Mouse (Mus musculus): ENCODE results near the gene Zswim3. TPM values are rescaled to one million over a fixed set of nuclear protein-coding genes. Genes with fewer than 3 reads are reported as not detected.

Gene Zswim3
- total RNA-seq, 1 experiment: 7.0 TPM

- TF ChIP-seq ZNF384 (IDR thresholded peaks at IDR 0.05; ENCODE audit: low read depth, low read length): no peak
- no peak for TF ChIP-seq ZC3H11A (IDR thresholded peaks at IDR 0.05; ENCODE audit: borderline replicate concordance, low read depth, low read length)
- no peak for TF ChIP-seq MAFK (IDR thresholded peaks at IDR 0.05; ENCODE audit: insufficient read depth, low read depth, low read length)
- no peak for TF ChIP-seq CHD2 (IDR thresholded peaks at IDR 0.05; ENCODE audit: low read depth, low read length)
- TF ChIP-seq HCFC1 (IDR thresholded peaks at IDR 0.05; ENCODE audit: borderline replicate concordance, insufficient read depth, low read length): no peak
- Histone ChIP-seq H3K4me1 (ENCODE audit: control insufficient read depth in 2 of 2, insufficient read depth in 2 of 2, low read length in 2 of 2, poor library complexity in 1 of 2) (peaks cover 6 to 29% of the 10 kb centered on the region in 2 experiments; a peak in 3 of 4 replicates), H3K4me3 (ENCODE audit: insufficient read depth in 1 of 2, low read depth in 1 of 2, low read length in 2 of 2, poor library complexity in 1 of 2, severe bottlenecking in 1 of 2) (no peak overlapping the region), H3K36me3 (ENCODE audit: control insufficient read depth, insufficient read depth, low read length, poor library complexity, severe bottlenecking) (peaks cover 39% of the 10 kb centered on the region), H3K27ac (ENCODE audit: insufficient read depth, low read depth, low read length, poor library complexity, severe bottlenecking) (peak overlapping the region; percentile 54), H3K9me3 (ENCODE audit: control insufficient read depth, insufficient read depth, low read depth, low read length) (no peaks in the 10 kb centered on the region), H3K9ac (ENCODE audit: insufficient read depth, low read depth, low read length, poor library complexity, severe bottlenecking) (no peak overlapping the region)
- DNase-seq (ENCODE audit: low read depth, low spot score): no peak
- in situ Hi-C loops (cut with MboI; ENCODE audit: low sequenced_read_pairs in 2 of 2, unreplicated experiment in 2 of 2): no loop called here
Observed at GRCm38 (mm10) chr2:164829090-164829489, 24.2 kb downstream of the Zswim3 start.

- H3K36me3 ChIP-seq (ENCODE audit: control insufficient read depth, insufficient read depth, low read length, poor library complexity, severe bottlenecking): peaks cover 29% of the 10 kb centered on the region
- H3K4me1 ChIP-seq (ENCODE audit: control insufficient read depth in 2 of 2, insufficient read depth in 2 of 2, low read length in 2 of 2, poor library complexity in 1 of 2): peaks cover 2 to 26% of the 10 kb centered on the region in 2 experiments; a peak in 2 of 4 replicates
- no peak overlapping the region for H3K4me3 ChIP-seq (ENCODE audit: insufficient read depth in 1 of 2, low read depth in 1 of 2, low read length in 2 of 2, poor library complexity in 1 of 2, severe bottlenecking in 1 of 2)
- DNase-seq (ENCODE audit: low read depth, low spot score): no peak
- H3K9ac ChIP-seq (ENCODE audit: insufficient read depth, low read depth, low read length, poor library complexity, severe bottlenecking): no peak overlapping the region
- TF ChIP-seq CHD2 (IDR thresholded peaks at IDR 0.05; ENCODE audit: low read depth, low read length): no peak
- H3K9me3 ChIP-seq (ENCODE audit: control insufficient read depth, insufficient read depth, low read depth, low read length): no peaks in the 10 kb centered on the region
- H3K27ac ChIP-seq (ENCODE audit: insufficient read depth, low read depth, low read length, poor library complexity, severe bottlenecking): no peak overlapping the region
- in situ Hi-C loops (cut with MboI; ENCODE audit: low sequenced_read_pairs in 2 of 2, unreplicated experiment in 2 of 2): no loop called here
Observed at GRCm38 (mm10) chr2:164831029-164831428, 26.1 kb downstream of the Zswim3 start.

- DNase-seq (ENCODE audit: low read depth, low spot score): no peak
- in situ Hi-C loops (cut with MboI; ENCODE audit: low sequenced_read_pairs in 2 of 2, unreplicated experiment in 2 of 2): no loop called here
- Histone ChIP-seq H3K36me3 (ENCODE audit: control insufficient read depth, insufficient read depth, low read length, poor library complexity, severe bottlenecking) (peaks cover 26% of the 10 kb centered on the region), H3K9ac (ENCODE audit: insufficient read depth, low read depth, low read length, poor library complexity, severe bottlenecking) (peak overlapping the region; percentile 62; the same call in 1 of the 2 replicates), H3K9me3 (ENCODE audit: control insufficient read depth, insufficient read depth, low read depth, low read length) (no peaks in the 10 kb centered on the region), H3K27ac (ENCODE audit: insufficient read depth, low read depth, low read length, poor library complexity, severe bottlenecking) (no peak overlapping the region), H3K4me1 (ENCODE audit: control insufficient read depth in 2 of 2, insufficient read depth in 2 of 2, low read length in 2 of 2, poor library complexity in 1 of 2) (peaks cover 2 to 24% of the 10 kb centered on the region in 2 experiments; a peak in 2 of 4 replicates), H3K4me3 (ENCODE audit: insufficient read depth in 1 of 2, low read depth in 1 of 2, low read length in 2 of 2, poor library complexity in 1 of 2, severe bottlenecking in 1 of 2) (peak overlapping the region; percentile 75 to 78; a peak in 3 of 4 replicates)
- TF ChIP-seq ZC3H11A (IDR thresholded peaks at IDR 0.05; ENCODE audit: borderline replicate concordance, low read depth, low read length) (no peak), HCFC1 (IDR thresholded peaks at IDR 0.05; ENCODE audit: borderline replicate concordance, insufficient read depth, low read length) (no peak), ZNF384 (IDR thresholded peaks at IDR 0.05; ENCODE audit: low read depth, low read length) (no peak), CHD2 (IDR thresholded peaks at IDR 0.05; ENCODE audit: low read depth, low read length) (no peak), MAFK (IDR thresholded peaks at IDR 0.05; ENCODE audit: insufficient read depth, low read depth, low read length) (no peak)
Observed at GRCm38 (mm10) chr2:164832032-164832747, 27.3 kb downstream of the Zswim3 start.

GRCm38 (mm10) chr2:164832748-164833301, 27.9 kb downstream of the Zswim3 start, which contains the start of gene Ctsa:
Gene Ctsa, plus strand, starts transcription at chr2:164832873.
- DNase-seq (ENCODE audit: low read depth, low spot score): no peak
- Histone ChIP-seq H3K9ac (ENCODE audit: insufficient read depth, low read depth, low read length, poor library complexity, severe bottlenecking) (peak within 1 kb of the TSS; percentile 75), H3K4me1 (ENCODE audit: control insufficient read depth in 2 of 2, insufficient read depth in 2 of 2, low read length in 2 of 2, poor library complexity in 1 of 2) (peaks cover 2 to 17% of the 10 kb centered on the region in 2 experiments; a peak in 2 of 4 replicates), H3K9me3 (ENCODE audit: control insufficient read depth, insufficient read depth, low read depth, low read length) (no peaks in the 10 kb centered on the region), H3K4me3 (ENCODE audit: insufficient read depth in 1 of 2, low read depth in 1 of 2, low read length in 2 of 2, poor library complexity in 1 of 2, severe bottlenecking in 1 of 2) (peak within 1 kb of the TSS; percentile 75 to 78), H3K27ac (ENCODE audit: insufficient read depth, low read depth, low read length, poor library complexity, severe bottlenecking) (0 out of 2 replicates have a peak within 1 kb of the TSS, but pooled peaks have one; percentile 0), H3K36me3 (ENCODE audit: control insufficient read depth, insufficient read depth, low read length, poor library complexity, severe bottlenecking) (peaks cover 21% of the 10 kb centered on the region)
- TF ChIP-seq ZC3H11A (IDR thresholded peaks at IDR 0.05; ENCODE audit: borderline replicate concordance, low read depth, low read length) (no peak), CHD2 (IDR thresholded peaks at IDR 0.05; ENCODE audit: low read depth, low read length) (no peak), HCFC1 (IDR thresholded peaks at IDR 0.05; ENCODE audit: borderline replicate concordance, insufficient read depth, low read length) (0 out of 2 replicates have a peak, but pooled peaks have one; percentile 33)
- in situ Hi-C loops (cut with MboI; ENCODE audit: low sequenced_read_pairs in 2 of 2, unreplicated experiment in 2 of 2): no loop called here
